Mouse (Mus musculus): ENCODE results near the gene Anxa4.

GRCm38 (mm10) chr6:86696213-86696612, 97.2 kb downstream of the Anxa4 start:
- TF ChIP-seq CTCF (IDR thresholded peaks at IDR 0.05; ENCODE audit: low read depth): no peak
- no peak for TF ChIP-seq EP300 (IDR thresholded peaks at IDR 0.05; ENCODE audit: low read depth)
